Mouse (Mus musculus): ENCODE results near the gene Leng1. TPM values are rescaled to one million over a fixed set of nuclear protein-coding genes. Genes with fewer than 3 reads are reported as not detected.
"Not testable (repeated sequence)": the region's sequence is repeated elsewhere in the genome, so short reads cannot be mapped to it uniquely, and the experiment has no call there.

Gene Leng1
- polyA plus RNA-seq, 1 experiment from 2014 or later: 17.0 TPM

GRCm38 (mm10) chr7:3704475-3704874 lies 38.8 kb upstream of the Leng1 start:
- Histone ChIP-seq H3K4me2 (peak overlapping the region; percentile 78), H3K9me3 (no peaks in the 10 kb centered on the region), H3K9ac (peak overlapping the region; percentile 96), H3K4me1 (peaks cover 21% of the 10 kb centered on the region), H3K27ac (replicated peaks) (peak overlapping the region; percentile 94), H3K27me3 (replicated peaks) (no peaks in the 10 kb centered on the region), H3K36me3 (peaks cover 67% of the 10 kb centered on the region), H3K4me3 (peak overlapping the region; percentile 90)
- ATAC-seq (ENCODE audit: extremely low read depth, insufficient number of reproducible peaks, low FRiP score, low TSS enrichment): peak; percentile 38; the same call in 1 of the 2 replicates
- 1% methylated on average over 20 of the region's 20 CpGs for WGBS

GRCm38 (mm10) chr7:3703879-3704441 lies 38.3 kb upstream of the Leng1 start, which contains the start of gene Rps9:
Rps9 (plus strand) TSS chr7:3703993.
- H3K4me2 ChIP-seq: peak within 1 kb of the TSS; percentile 78
- H3K27me3 ChIP-seq (replicated peaks): no peaks in the 10 kb centered on the region
- H3K4me1 ChIP-seq: peaks cover 21% of the 10 kb centered on the region
- H3K9me3 ChIP-seq: no peaks in the 10 kb centered on the region
- ATAC-seq (ENCODE audit: extremely low read depth, insufficient number of reproducible peaks, low FRiP score, low TSS enrichment): peak; percentile 81
- peak within 1 kb of the TSS; percentile 94 for H3K27ac ChIP-seq (replicated peaks)
- 1% methylated on average over 42 of the region's 42 CpGs for WGBS
- peak within 1 kb of the TSS; percentile 96 for H3K9ac ChIP-seq
- H3K4me3 ChIP-seq: peak within 1 kb of the TSS; percentile 90
- H3K36me3 ChIP-seq: peaks cover 72% of the 10 kb centered on the region

GRCm38 (mm10) chr7:3703148-3703878 lies 37.7 kb upstream of the Leng1 start:
- WGBS: 18% methylated on average over 6 of the region's 6 CpGs
- peak overlapping the region; percentile 78 for H3K4me2 ChIP-seq
- H3K27ac ChIP-seq (replicated peaks): peak overlapping the region; percentile 94
- H3K4me1 ChIP-seq: peaks cover 21% of the 10 kb centered on the region
- H3K27me3 ChIP-seq (replicated peaks): no peaks in the 10 kb centered on the region
- H3K36me3 ChIP-seq: peaks cover 77% of the 10 kb centered on the region
- H3K4me3 ChIP-seq: peak overlapping the region; percentile 90
- no peaks in the 10 kb centered on the region for H3K9me3 ChIP-seq
- peak overlapping the region; percentile 96 for H3K9ac ChIP-seq
- no peak for ATAC-seq (ENCODE audit: extremely low read depth, insufficient number of reproducible peaks, low FRiP score, low TSS enrichment)

DNA sequence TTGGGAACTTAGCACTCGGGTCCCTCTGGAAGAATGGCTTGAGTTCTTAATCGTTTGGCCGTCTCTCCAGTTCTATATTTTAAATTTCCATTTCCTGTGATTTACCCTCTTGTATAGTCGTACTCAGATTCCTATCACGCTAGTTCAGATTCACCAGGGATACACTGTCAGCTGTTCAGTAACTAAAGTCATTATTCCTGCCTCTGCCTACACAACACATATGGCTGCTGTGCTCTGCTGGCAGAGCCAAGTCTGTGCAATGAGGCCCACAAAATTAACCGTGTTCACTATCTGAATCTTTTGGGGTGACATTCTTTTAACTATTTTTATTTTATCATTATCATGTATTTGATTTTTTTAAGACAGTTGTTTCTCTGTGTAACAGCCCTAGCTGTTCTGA lies 32.8 kb upstream of the Leng1 start:
- Histone ChIP-seq H3K9ac (no peak overlapping the region), H3K4me1 (peaks cover 11% of the 10 kb centered on the region), H3K4me2 (no peak overlapping the region), H3K36me3 (peaks cover 67% of the 10 kb centered on the region), H3K9me3 (no peaks in the 10 kb centered on the region), H3K27ac (replicated peaks) (no peak overlapping the region), H3K27me3 (replicated peaks) (no peaks in the 10 kb centered on the region), H3K4me3 (no peak overlapping the region)
- ATAC-seq (ENCODE audit: extremely low read depth, insufficient number of reproducible peaks, low FRiP score, low TSS enrichment): no peak
- WGBS: 90% methylated on average over 6 of the region's 6 CpGs

- peak overlapping the region; percentile 99 for H3K27ac ChIP-seq (replicated peaks)
- H3K4me1 ChIP-seq: peaks cover 25% of the 10 kb centered on the region
- WGBS: 6% methylated on average over 9 of the region's 9 CpGs
- H3K4me3 ChIP-seq: peak overlapping the region; percentile 79
- not testable (repeated sequence) for ATAC-seq (ENCODE audit: extremely low read depth, insufficient number of reproducible peaks, low FRiP score, low TSS enrichment); H3K9me3 ChIP-seq; H3K27me3 ChIP-seq (replicated peaks)
- H3K4me2 ChIP-seq: peak overlapping the region; percentile 96
- peak overlapping the region; percentile 88 for H3K9ac ChIP-seq
- H3K36me3 ChIP-seq: peaks cover 56% of the 10 kb centered on the region
These were observed 29.3 kb upstream of the Leng1 start for GRCm38 (mm10) chr7:3694949-3695305.

GRCm38 (mm10) chr7:3694076-3694948 lies 28.7 kb upstream of the Leng1 start:
- peak overlapping the region; percentile 88 for H3K9ac ChIP-seq
- peak overlapping the region; percentile 96 for H3K4me2 ChIP-seq
- H3K4me3 ChIP-seq: peak overlapping the region; percentile 79
- H3K36me3 ChIP-seq: peaks cover 55% of the 10 kb centered on the region
- peak overlapping the region; percentile 99 for H3K27ac ChIP-seq (replicated peaks)
- peak; percentile 40 for ATAC-seq (ENCODE audit: extremely low read depth, insufficient number of reproducible peaks, low FRiP score, low TSS enrichment)
- under 1% methylated on average over 54 of the region's 55 CpGs for WGBS
- peaks cover 25% of the 10 kb centered on the region for H3K4me1 ChIP-seq
- no peaks in the 10 kb centered on the region for H3K9me3 ChIP-seq
- no peaks in the 10 kb centered on the region for H3K27me3 ChIP-seq (replicated peaks)

- no peak for ATAC-seq (ENCODE audit: extremely low read depth, insufficient number of reproducible peaks, low FRiP score, low TSS enrichment)
- Histone ChIP-seq H3K9ac (peak overlapping the region; percentile 88), H3K4me3 (peak overlapping the region; percentile 79), H3K9me3 (no peaks in the 10 kb centered on the region), H3K36me3 (peaks cover 50% of the 10 kb centered on the region), H3K4me1 (peaks cover 25% of the 10 kb centered on the region), H3K27me3 (replicated peaks) (no peaks in the 10 kb centered on the region), H3K4me2 (peak overlapping the region; percentile 96), H3K27ac (replicated peaks) (peak overlapping the region; percentile 99)
- under 1% methylated on average over 18 of the region's 18 CpGs for WGBS
These were observed 28.1 kb upstream of the Leng1 start for GRCm38 (mm10) chr7:3693809-3694075.

DNA sequence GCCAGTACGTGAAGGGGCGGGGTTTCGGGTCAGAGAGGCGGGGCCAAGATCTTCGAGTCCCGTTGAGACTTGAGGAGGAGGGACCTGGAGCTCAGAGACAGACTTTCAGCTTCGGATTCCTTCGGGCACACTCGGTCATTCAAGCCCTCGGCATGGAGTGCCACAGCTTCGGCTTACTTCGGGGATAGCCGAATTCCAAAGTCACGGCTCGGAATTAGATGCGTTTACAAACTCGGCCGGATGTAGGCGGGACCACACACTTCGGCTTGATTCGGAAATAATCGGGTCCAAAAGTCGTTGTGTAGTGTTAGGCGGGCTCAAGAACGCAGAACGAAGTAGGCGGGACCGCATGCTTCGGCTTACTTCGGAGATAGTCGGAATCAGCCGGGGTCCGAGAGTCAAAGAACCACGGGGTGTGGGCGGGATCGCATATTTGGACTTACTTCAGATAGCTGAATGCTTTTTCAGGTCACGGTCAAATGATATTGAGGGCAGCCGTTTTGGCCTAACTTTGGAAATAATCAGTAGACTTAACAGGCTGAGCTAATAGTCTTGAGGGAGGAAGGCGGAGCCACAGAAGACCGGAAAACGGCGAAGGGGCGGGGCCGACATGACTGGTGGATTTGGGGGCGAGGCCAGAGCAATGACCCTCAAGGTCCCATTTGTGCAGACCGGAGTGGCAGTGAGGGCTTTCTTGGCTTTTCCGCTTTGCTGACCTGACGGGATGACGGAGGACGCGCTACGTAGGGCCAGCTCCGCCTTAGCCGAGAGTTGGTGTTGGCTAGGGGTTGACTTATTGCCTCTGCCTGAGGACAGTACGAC lies 27.6 kb upstream of the Leng1 start, which contains the start of gene Mboat7:
Mboat7 (minus strand) TSS at position 537 of the 822 bp plus-strand sequence.
- Histone ChIP-seq H3K4me3 (peak within 1 kb of the TSS; percentile 79), H3K27ac (replicated peaks) (peak within 1 kb of the TSS; percentile 99), H3K9me3 (no peaks in the 10 kb centered on the region), H3K4me1 (peaks cover 25% of the 10 kb centered on the region), H3K9ac (peak within 1 kb of the TSS; percentile 88), H3K4me2 (peak within 1 kb of the TSS; percentile 96), H3K27me3 (replicated peaks) (no peaks in the 10 kb centered on the region), H3K36me3 (peaks cover 48% of the 10 kb centered on the region)
- under 1% methylated on average over 55 of the region's 55 CpGs for WGBS
- peak; percentile 79 for ATAC-seq (ENCODE audit: extremely low read depth, insufficient number of reproducible peaks, low FRiP score, low TSS enrichment)

- no peak; the same call in none of the 2 replicates for ATAC-seq (ENCODE audit: extremely low read depth, insufficient number of reproducible peaks, low FRiP score, low TSS enrichment)
- Histone ChIP-seq H3K9me3 (no peaks in the 10 kb centered on the region), H3K4me2 (peak within 1 kb of the TSS; percentile 96), H3K36me3 (peaks cover 47% of the 10 kb centered on the region), H3K4me3 (peak within 1 kb of the TSS; percentile 79), H3K27me3 (replicated peaks) (no peaks in the 10 kb centered on the region), H3K27ac (replicated peaks) (peak within 1 kb of the TSS; percentile 99), H3K9ac (peak within 1 kb of the TSS; percentile 88), H3K4me1 (peaks cover 25% of the 10 kb centered on the region)
- under 1% methylated on average over 49 of the region's 49 CpGs for WGBS
These were observed 26.8 kb upstream of the Leng1 start, which contains the start of gene Tsen34 for GRCm38 (mm10) chr7:3692382-3692986. Tsen34 (plus strand) TSS chr7:3692863.

- Histone ChIP-seq H3K4me2 (peak overlapping the region; percentile 96), H3K4me1 (peaks cover 25% of the 10 kb centered on the region), H3K4me3 (peak overlapping the region; percentile 79), H3K27ac (replicated peaks) (peak overlapping the region; percentile 99), H3K27me3 (replicated peaks) (no peaks in the 10 kb centered on the region), H3K9ac (peak overlapping the region; percentile 88), H3K36me3 (peaks cover 47% of the 10 kb centered on the region), H3K9me3 (no peaks in the 10 kb centered on the region)
- 31% methylated on average over 3 of the region's 3 CpGs for WGBS
- no peak for ATAC-seq (ENCODE audit: extremely low read depth, insufficient number of reproducible peaks, low FRiP score, low TSS enrichment)
These were observed 26.3 kb upstream of the Leng1 start for GRCm38 (mm10) chr7:3691919-3692318.

Data from heart, embryonic 13.5 days (tissue).